Mouse (Mus musculus) liver, embryonic 14.5 days (tissue): Measurements from ENCODE around the gene Rhno1. TPM values are rescaled to one million over a fixed set of nuclear protein-coding genes. Genes with fewer than 3 reads are reported as not detected.

ENCODE experiments used
- ATAC-seq: fragments of 200-750 bp; cut with Nextera tagmentation; 2 replicates; pipeline ENCODE4 v1.8.0; 2017; ENCODE audit warnings: moderate number of reproducible peaks, mild to moderate bottlenecking, moderate library complexity; ENCODE audit not compliant: insufficient read depth
- DNase-seq, 3 experiments: peaks; one replicate each; pipeline ENCODE4 v3.0.0-alpha.2; 2012 to 2013; ENCODE audit warnings: low read depth in 3 of 3, low spot score in 3 of 3
- H3K27ac ChIP-seq: fragments of 300-500 bp; sonication (generic); 2 replicates; pipeline ENCODE4 v1.5.1; 2014; ENCODE audit warnings: moderate library complexity, mild to moderate bottlenecking, control low read depth, inconsistent platforms
- H3K27me3 ChIP-seq: fragments of 300-500 bp; sonication (generic); 2 replicates; pipeline ENCODE4 v1.6.1; 2014; ENCODE audit warnings: mild to moderate bottlenecking, low read length, moderate library complexity; ENCODE audit not compliant: control insufficient read depth, insufficient read depth
- H3K36me3 ChIP-seq: fragments of 300-500 bp; sonication (generic); replicated peaks from 2 replicates; pipeline ENCODE4 v1.6.1; 2014; ENCODE audit warnings: low read depth; ENCODE audit not compliant: control insufficient read depth, insufficient read depth
- H3K4me1 ChIP-seq, 2 experiments: fragments of 200-500 bp in 1 of 2; fragments of 300-500 bp in 1 of 2; sonication (generic) in 1 of 2; replicated peaks; 2 replicates each; pipeline ENCODE4 v1.6.1; 2012 to 2014; ENCODE audit warnings: antibody characterized with exemption in 1 of 2, inconsistent platforms in 1 of 2, low read length in 1 of 2; ENCODE audit not compliant: control insufficient read depth in 2 of 2, insufficient read depth in 2 of 2
- H3K4me2 ChIP-seq: fragments of 300-500 bp; sonication (generic); 2 replicates; pipeline ENCODE4 v1.6.1; 2014; ENCODE audit warnings: low read depth, mild to moderate bottlenecking, control low read depth, moderate library complexity
- H3K4me3 ChIP-seq, 2 experiments: fragments of 200-500 bp in 1 of 2; fragments of 300-500 bp in 1 of 2; sonication (generic) in 1 of 2; 2 replicates each; pipeline ENCODE4 v1.5.1; 2012 to 2014; ENCODE audit warnings: low read depth in 2 of 2, low read length in 2 of 2, mild to moderate bottlenecking in 2 of 2, control low read depth in 1 of 2, inconsistent platforms in 1 of 2, moderate library complexity in 1 of 2; ENCODE audit not compliant: insufficient read depth in 1 of 2
- H3K9ac ChIP-seq: fragments of 300-500 bp; sonication (generic); replicated peaks from 2 replicates; pipeline ENCODE4 v1.6.1; 2014; ENCODE audit warnings: mild to moderate bottlenecking, control low read depth, moderate library complexity
- H3K9me3 ChIP-seq: fragments of 300-500 bp; sonication (generic); 2 replicates; pipeline ENCODE4 v1.6.1; 2016; ENCODE audit warnings: low read length, mixed read lengths; ENCODE audit not compliant: control insufficient read depth
- CTCF ChIP-seq: IDR thresholded peaks from 2 replicates; pipeline ENCODE4 v1.5.1; 2016; ENCODE audit warnings: antibody characterized with exemption, low read depth, control low read depth
- EP300 ChIP-seq: IDR thresholded peaks from 2 replicates; pipeline ENCODE4 v1.6.1; 2016; ENCODE audit warnings: antibody characterized with exemption, low read depth
- WGBS: fragments of 180-500 bp; shearing (Covaris S2); extraction: QIAGEN DNeasy Blood & Tissue Kit; methylation state at CpG from one replicate; pipeline ENCODE4 v1.1.7; 2014; ENCODE audit not compliant: insufficient replicate concordance; 5-methylcytosine and 5-hydroxymethylcytosine counted together
- polyA plus RNA-seq, 2 experiments: library from polyadenylated mRNA; depleted of rRNA in 1 of 2; stranded (reverse) in 1 of 2; unstranded in 1 of 2; fragments of >200 nt; fragmentation: Nextera tagmentation in 1 of 2; extraction: Ambion mirVana in 1 of 2; gene quantifications; 2 replicates each; pipeline versions ENCODE4 v1.2.1 to v1.2.3; 2012 to 2014

Rhno1 gene
- polyA plus RNA-seq, 2 experiments, result 19.0 to 45.1 TPM

- 62% methylated on average over 3 of the region's 3 CpGs for WGBS
- H3K9me3 ChIP-seq, result no peaks in the 10 kb centered on the region
- peaks cover 10% of the 10 kb centered on the region for H3K27me3 ChIP-seq
- DNase-seq, result no peak
- H3K4me2 ChIP-seq, result no peak overlapping the region
- H3K9ac ChIP-seq, result no peak overlapping the region
- TF ChIP-seq EP300, result no peak
- H3K27ac ChIP-seq, result no peak overlapping the region
- peaks cover 20% of the 10 kb centered on the region for H3K36me3 ChIP-seq
- no peak overlapping the region for H3K4me3 ChIP-seq
- no peak for ATAC-seq
- peaks cover 2 to 3% of the 10 kb centered on the region in 2 experiments; a peak in 2 of 4 replicates for H3K4me1 ChIP-seq
These were observed 8.6 kb downstream of the Rhno1 start for GRCm38 (mm10) chr6:128354140-128354539.

GRCm38 (mm10) chr6:128349711-128350110 is 13.0 kb downstream of the Rhno1 start:
- peaks cover 5% of the 10 kb centered on the region; the same call in 1 of the 2 replicates for H3K27me3 ChIP-seq
- ATAC-seq (no peak), DNase-seq (no peak)
- no peak overlapping the region for H3K9ac ChIP-seq
- no peaks in the 10 kb centered on the region for H3K36me3 ChIP-seq
- 46% methylated on average over 7 of the region's 7 CpGs for WGBS
- H3K4me3 ChIP-seq, result no peak overlapping the region
- 0 out of 4 replicates have a peak, but pooled peaks cover 0 to 2% of the 10 kb centered on the region in 2 experiments for H3K4me1 ChIP-seq
- H3K4me2 ChIP-seq, result no peak overlapping the region
- no peaks in the 10 kb centered on the region for H3K9me3 ChIP-seq
- TF ChIP-seq CTCF (no peak), EP300 (no peak)
- H3K27ac ChIP-seq, result no peak overlapping the region

GRCm38 (mm10) chr6:128346782-128347181 is 15.9 kb downstream of the Rhno1 start:
- no peaks in the 10 kb centered on the region for H3K27me3 ChIP-seq

GRCm38 (mm10) chr6:128345623-128346022 is 17.1 kb downstream of the Rhno1 start:
- H3K27me3 ChIP-seq, result no peaks in the 10 kb centered on the region
- DNase-seq (no peak), ATAC-seq (no peak)
- no peak overlapping the region for H3K27ac ChIP-seq
- H3K36me3 ChIP-seq, result no peaks in the 10 kb centered on the region
- no peak overlapping the region for H3K9ac ChIP-seq
- H3K4me2 ChIP-seq, result no peak overlapping the region
- no peaks in the 10 kb centered on the region for H3K9me3 ChIP-seq
- no peak for TF ChIP-seq EP300
- TF ChIP-seq CTCF, result no peak
- 0 out of 4 replicates have a peak, but pooled peaks cover 0 to 2% of the 10 kb centered on the region in 2 experiments for H3K4me1 ChIP-seq
- WGBS, result 13% methylated on average over 10 of the region's 10 CpGs
- no peak overlapping the region for H3K4me3 ChIP-seq

More at GRCm38 (mm10) chr6:128346782-128347181, 15.9 kb downstream of the Rhno1 start:
- no peak overlapping the region for H3K4me3 ChIP-seq
- 68% methylated on average over 6 of the region's 6 CpGs for WGBS
- H3K9ac ChIP-seq, result no peak overlapping the region
- no peak for DNase-seq
- no peak for TF ChIP-seq EP300
- TF ChIP-seq CTCF, result no peak
- no peak overlapping the region for H3K4me2 ChIP-seq
- ATAC-seq, result no peak
- H3K36me3 ChIP-seq, result no peaks in the 10 kb centered on the region
- no peak overlapping the region for H3K27ac ChIP-seq
- 0 out of 4 replicates have a peak, but pooled peaks cover 0 to 2% of the 10 kb centered on the region in 2 experiments for H3K4me1 ChIP-seq
- no peaks in the 10 kb centered on the region for H3K9me3 ChIP-seq

- WGBS, result 81% methylated on average over 11 of the region's 11 CpGs
- no peaks in the 10 kb centered on the region for H3K36me3 ChIP-seq
- no peaks in the 10 kb centered on the region for H3K9me3 ChIP-seq
- ATAC-seq (no peak), DNase-seq (no peak)
- TF ChIP-seq EP300 (no peak), CTCF (no peak)
- peaks cover 0 to 4% of the 10 kb centered on the region in 2 experiments; a peak in 1 of 4 replicates for H3K4me1 ChIP-seq
- H3K9ac ChIP-seq, result no peak overlapping the region
- H3K4me2 ChIP-seq, result no peak overlapping the region
- no peak overlapping the region for H3K27ac ChIP-seq
- no peak overlapping the region for H3K4me3 ChIP-seq
- H3K27me3 ChIP-seq, result no peaks in the 10 kb centered on the region
These were observed 20.6 kb downstream of the Rhno1 start for GRCm38 (mm10) chr6:128341956-128342723.
